Mouse (Mus musculus) cortical plate, adult 2 months (tissue): Measurements from ENCODE around the gene Cstad. TPM values are rescaled to one million over a fixed set of nuclear protein-coding genes. Genes with fewer than 3 reads are reported as not detected.

Experiments used
- H3K27ac ChIP-seq: fragments of 200-500 bp; 2 replicates; pipeline ENCODE4 v1.5.1; 2012; ENCODE audit warnings: low read length, control low read depth, inconsistent platforms; ENCODE audit not compliant: insufficient read depth
- H3K4me1 ChIP-seq: fragments of 200-500 bp; 2 replicates; pipeline ENCODE4 v1.6.1; 2011; ENCODE audit warnings: low read length; ENCODE audit not compliant: control insufficient read depth, insufficient read depth
- H3K4me3 ChIP-seq: fragments of 200-500 bp; 2 replicates; pipeline ENCODE4 v1.5.1; 2011; ENCODE audit warnings: mild to moderate bottlenecking, low read length, control low read depth; ENCODE audit not compliant: insufficient read depth
- CTCF ChIP-seq: fragments of 200-500 bp; IDR thresholded peaks from 2 replicates; pipeline ENCODE4 v1.5.1; 2011; ENCODE audit warnings: mild to moderate bottlenecking, control low read depth, low read length; ENCODE audit not compliant: insufficient read depth; ENCODE audit errors: extremely low read depth
- POLR2A ChIP-seq: fragments of 200-500 bp; IDR thresholded peaks from 2 replicates; pipeline ENCODE4 v1.6.1; 2011; ENCODE audit warnings: mild to moderate bottlenecking, low read length, control low read depth; ENCODE audit not compliant: insufficient read depth; ENCODE audit errors: extremely low read depth
- polyA plus RNA-seq: library from polyadenylated mRNA; depleted of rRNA; stranded (reverse); fragments of >200 nt; gene quantifications from 2 replicates; pipeline ENCODE4 v1.2.3, GENCODE M21; 2012; rRNA removed

The Cstad gene
- 5.3 and 6.4 TPM in 2 replicates for polyA plus RNA-seq

GRCm38 (mm10) chr2:30594641-30595379 lies at the start of gene Cstad:
Gene Cstad (plus strand): TSS chr2:30595040.
- Histone ChIP-seq H3K4me3 (peak within 1 kb of the TSS; percentile 42), H3K4me1 (peaks cover 16% of the 10 kb centered on the region), H3K27ac (peak within 1 kb of the TSS; percentile 100)
- no peak for TF ChIP-seq CTCF
- TF ChIP-seq POLR2A: peak; percentile 87

GRCm38 (mm10) chr2:30545706-30546105 lies 49.1 kb upstream of the Cstad start:
- Histone ChIP-seq H3K4me1 (peaks cover 5% of the 10 kb centered on the region), H3K4me3 (no peak overlapping the region), H3K27ac (no peak overlapping the region)
- TF ChIP-seq CTCF (no peak), POLR2A (no peak)

GRCm38 (mm10) chr2:30546219-30546618 lies 48.6 kb upstream of the Cstad start:
- peaks cover 5% of the 10 kb centered on the region for H3K4me1 ChIP-seq
- no peak overlapping the region for H3K27ac ChIP-seq
- TF ChIP-seq CTCF (no peak), POLR2A (no peak)
- no peak overlapping the region for H3K4me3 ChIP-seq

- no peak for TF ChIP-seq POLR2A
- no peak for TF ChIP-seq CTCF
- H3K27ac ChIP-seq: no peak overlapping the region
These were observed 47.2 kb upstream of the Cstad start for GRCm38 (mm10) chr2:30547455-30548217.

GRCm38 (mm10) chr2:30551579-30551978 lies 43.3 kb upstream of the Cstad start:
- H3K27ac ChIP-seq: no peak overlapping the region
- H3K4me3 ChIP-seq: no peak overlapping the region
- no peak for TF ChIP-seq CTCF
- TF ChIP-seq POLR2A: no peak
- 0 out of 2 replicates have a peak, but pooled peaks cover 2% of the 10 kb centered on the region for H3K4me1 ChIP-seq

More at GRCm38 (mm10) chr2:30547455-30548217, 47.2 kb upstream of the Cstad start:
- peaks cover 5% of the 10 kb centered on the region for H3K4me1 ChIP-seq
- H3K4me3 ChIP-seq: no peak overlapping the region

GRCm38 (mm10) chr2:30553851-30554540 lies 40.8 kb upstream of the Cstad start:
- H3K27ac ChIP-seq: no peak overlapping the region
- TF ChIP-seq POLR2A (no peak), CTCF (no peak)
- 0 out of 2 replicates have a peak, but pooled peaks cover 2% of the 10 kb centered on the region for H3K4me1 ChIP-seq
- no peak overlapping the region for H3K4me3 ChIP-seq

- H3K4me1 ChIP-seq: 0 out of 2 replicates have a peak, but pooled peaks cover 2% of the 10 kb centered on the region
- H3K27ac ChIP-seq: no peak overlapping the region
- TF ChIP-seq POLR2A: no peak
- no peak for TF ChIP-seq CTCF
- no peak overlapping the region for H3K4me3 ChIP-seq
These were observed 39.6 kb upstream of the Cstad start for GRCm38 (mm10) chr2:30555257-30555656.

GRCm38 (mm10) chr2:30556495-30556894 lies 38.3 kb upstream of the Cstad start:
- no peak overlapping the region for H3K27ac ChIP-seq
- no peak overlapping the region for H3K4me3 ChIP-seq
- 0 out of 2 replicates have a peak, but pooled peaks cover 2% of the 10 kb centered on the region for H3K4me1 ChIP-seq
- TF ChIP-seq POLR2A: no peak
- TF ChIP-seq CTCF: no peak

- TF ChIP-seq POLR2A: no peak
- TF ChIP-seq CTCF: no peak
- Histone ChIP-seq H3K4me1 (no peaks in the 10 kb centered on the region), H3K4me3 (no peak overlapping the region), H3K27ac (no peak overlapping the region)
These were observed 35.3 kb upstream of the Cstad start for GRCm38 (mm10) chr2:30559552-30559951.
